Mouse (Mus musculus) stomach, postnatal 0 days (tissue): ENCODE measurements at regions not wholly inside any gene's neighbourhood (a gene's known extent, or its start where the extent isn't known, plus 50 kb on each side); places are given as distances from the start of the nearest gene placed in this dataset.

Experiments used
- ATAC-seq: fragments of 200-750 bp; cut with Nextera tagmentation; 2 replicates; pipeline ENCODE4 v1.8.0; 2017; ENCODE audit not compliant: low FRiP score, low TSS enrichment
- DNase-seq: peaks from one replicate; pipeline ENCODE4 v3.0.0-alpha.2; 2016; ENCODE audit warnings: low spot score
- H3K27ac ChIP-seq: fragments of 300-500 bp; sonication (generic); replicated peaks from 2 replicates; pipeline ENCODE4 v1.5.1; 2014; ENCODE audit warnings: mild to moderate bottlenecking, control low read depth
- H3K27me3 ChIP-seq: fragments of 300-500 bp; sonication (generic); 2 replicates; pipeline ENCODE4 v1.6.1; 2014; ENCODE audit warnings: low read length; ENCODE audit not compliant: control insufficient read depth, insufficient read depth
- H3K36me3 ChIP-seq: fragments of 300-500 bp; sonication (generic); 2 replicates; pipeline ENCODE4 v1.6.1; 2014; ENCODE audit warnings: low read length, mixed read lengths; ENCODE audit not compliant: control insufficient read depth, insufficient read depth
- H3K4me1 ChIP-seq: fragments of 300-500 bp; sonication (generic); replicated peaks from 2 replicates; pipeline ENCODE4 v1.6.1; 2014; ENCODE audit warnings: antibody characterized with exemption; ENCODE audit not compliant: control insufficient read depth, insufficient read depth
- H3K4me2 ChIP-seq: fragments of 300-500 bp; sonication (generic); replicated peaks from 2 replicates; pipeline ENCODE4 v1.6.1; 2014; ENCODE audit warnings: low read depth, mild to moderate bottlenecking, control low read depth, moderate library complexity
- H3K4me3 ChIP-seq: fragments of 300-500 bp; sonication (generic); 2 replicates; pipeline ENCODE4 v1.5.1; 2014; ENCODE audit warnings: low read depth, low read length, control low read depth
- H3K9ac ChIP-seq: fragments of 300-500 bp; sonication (generic); 2 replicates; pipeline ENCODE4 v1.6.1; 2014; ENCODE audit warnings: mild to moderate bottlenecking, low read length, control low read depth, mixed read lengths
- H3K9me3 ChIP-seq: fragments of 300-500 bp; sonication (generic); 2 replicates; pipeline ENCODE4 v1.6.1; 2016; ENCODE audit warnings: low read length; ENCODE audit not compliant: control insufficient read depth
- CTCF ChIP-seq: IDR thresholded peaks from 2 replicates; pipeline ENCODE4 v1.5.1; 2016; ENCODE audit warnings: antibody characterized with exemption, low read depth, mild to moderate bottlenecking, moderate library complexity
- EP300 ChIP-seq: optimal IDR thresholded peaks from 2 replicates; pipeline ENCODE3; 2016; ENCODE audit warnings: antibody characterized with exemption
- WGBS: fragments of 180-500 bp; shearing (Covaris S2); extraction: QIAGEN DNeasy Blood & Tissue Kit; methylation state at CpG from one replicate; pipeline ENCODE4 v1.1.7; 2014; 5-methylcytosine and 5-hydroxymethylcytosine counted together

DNA sequence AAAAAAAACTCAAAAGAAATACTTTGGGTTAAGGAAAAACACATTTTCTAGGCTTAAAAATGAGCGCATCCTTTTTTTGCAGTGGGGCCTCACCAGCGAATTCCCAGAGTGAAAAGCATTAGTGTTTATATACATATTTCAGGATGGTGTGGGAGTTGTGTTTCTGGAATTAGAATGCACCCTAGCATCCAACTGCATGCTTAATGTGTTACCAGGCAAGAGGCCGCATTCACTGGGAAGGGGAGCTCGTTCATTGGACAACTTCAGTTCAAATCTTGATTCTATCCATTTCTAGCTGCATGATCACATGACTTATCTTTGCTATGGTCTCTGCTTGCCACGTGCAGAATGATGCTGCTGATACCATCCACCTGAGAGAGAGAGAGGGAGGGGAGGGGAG, 64.4 kb upstream of the Neurl1b start:
- DNase-seq (no peak), ATAC-seq (no peak)
- Histone ChIP-seq H3K27me3 (no peaks in the 10 kb centered on the region), H3K4me1 (no peaks in the 10 kb centered on the region), H3K36me3 (no peaks in the 10 kb centered on the region), H3K4me2 (no peak overlapping the region), H3K4me3 (no peak overlapping the region), H3K9me3 (no peaks in the 10 kb centered on the region), H3K9ac (no peak overlapping the region), H3K27ac (no peak overlapping the region)
- 59% methylated on average over 5 of the region's 5 CpGs for WGBS
- TF ChIP-seq EP300 (no peak), CTCF (no peak)

DNA sequence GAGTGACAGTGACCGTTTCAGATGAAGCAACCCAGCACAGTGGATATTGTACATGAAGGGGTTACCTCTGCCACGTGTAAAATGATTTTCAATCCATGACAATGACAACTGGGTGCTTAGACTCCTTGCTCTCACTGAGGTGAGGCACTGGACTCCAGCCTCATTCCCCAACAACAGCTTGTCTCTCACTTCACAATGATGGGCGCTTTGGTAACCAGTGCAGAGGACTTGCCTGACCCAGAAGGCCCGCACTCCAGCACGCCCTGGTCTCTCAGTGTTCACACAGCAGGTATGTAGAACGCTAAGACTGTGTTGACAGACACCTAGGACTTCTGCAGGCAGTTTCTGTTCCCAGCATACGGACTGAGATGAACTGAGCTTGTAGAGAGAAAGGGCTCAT, 62.6 kb upstream of the Neurl1b start:
- WGBS = 89% methylated on average over 7 of the region's 7 CpGs
- no peak for ATAC-seq
- Histone ChIP-seq H3K27ac (no peak overlapping the region), H3K9me3 (no peaks in the 10 kb centered on the region), H3K9ac (no peak overlapping the region), H3K4me2 (no peak overlapping the region), H3K4me1 (no peaks in the 10 kb centered on the region), H3K36me3 (no peaks in the 10 kb centered on the region), H3K4me3 (no peak overlapping the region), H3K27me3 (no peaks in the 10 kb centered on the region)
- no peak for TF ChIP-seq CTCF
- no peak for DNase-seq

DNA sequence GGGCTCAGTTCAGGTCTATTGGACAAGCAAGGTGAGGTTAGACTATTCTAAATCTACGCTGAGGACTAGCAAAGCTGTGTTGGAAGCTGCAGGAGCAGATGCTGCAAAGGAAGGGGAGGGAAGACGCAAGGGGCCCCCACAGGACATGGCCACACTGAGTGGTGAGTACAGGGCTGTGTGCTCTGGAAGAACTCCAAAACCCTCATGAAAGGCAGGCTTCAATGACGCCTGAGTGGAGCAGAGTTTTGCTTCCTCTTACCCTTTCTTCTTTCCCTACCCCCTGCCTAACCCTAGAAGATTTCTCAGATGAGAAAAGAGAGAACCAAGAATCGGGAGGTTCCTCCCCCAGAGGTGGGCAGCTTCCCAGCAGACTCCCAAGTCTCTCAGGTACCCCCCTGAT, 61.9 kb upstream of the Neurl1b start:
- no peak for ATAC-seq
- Histone ChIP-seq H3K4me3 (no peak overlapping the region), H3K27me3 (no peaks in the 10 kb centered on the region), H3K4me2 (no peak overlapping the region), H3K27ac (no peak overlapping the region), H3K9ac (no peak overlapping the region), H3K36me3 (no peaks in the 10 kb centered on the region), H3K9me3 (no peaks in the 10 kb centered on the region), H3K4me1 (no peaks in the 10 kb centered on the region)
- TF ChIP-seq CTCF (no peak), EP300 (no peak)
- WGBS = 52% methylated on average over 4 of the region's 4 CpGs
- DNase-seq = no peak

DNA sequence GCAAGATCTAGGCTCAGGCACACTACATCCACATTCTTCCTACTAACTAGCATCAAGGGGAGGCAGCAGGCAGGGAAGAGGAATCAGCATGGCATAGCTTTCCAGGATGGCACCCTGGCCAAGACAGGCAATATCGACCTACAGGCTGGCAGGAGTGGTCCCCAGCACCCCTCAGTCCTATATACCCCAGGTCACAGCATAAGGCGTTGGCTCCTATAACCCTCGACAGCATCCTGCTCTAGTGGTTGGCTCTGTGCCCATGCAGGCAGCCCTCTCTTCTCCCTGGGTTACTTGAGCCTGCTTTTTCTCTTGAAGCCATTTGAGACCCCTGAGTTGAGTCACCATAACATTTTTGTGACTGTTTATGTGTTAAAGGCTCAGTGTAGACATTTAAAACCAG, 60.2 kb upstream of the Neurl1b start:
- Histone ChIP-seq H3K4me3 (no peak overlapping the region), H3K4me1 (no peaks in the 10 kb centered on the region), H3K27me3 (no peaks in the 10 kb centered on the region), H3K9me3 (no peaks in the 10 kb centered on the region), H3K4me2 (no peak overlapping the region), H3K36me3 (no peaks in the 10 kb centered on the region), H3K27ac (no peak overlapping the region), H3K9ac (no peak overlapping the region)
- TF ChIP-seq CTCF (no peak), EP300 (no peak)
- DNase-seq (no peak), ATAC-seq (no peak)
- WGBS = 47% methylated on average over 3 of the region's 3 CpGs

DNA sequence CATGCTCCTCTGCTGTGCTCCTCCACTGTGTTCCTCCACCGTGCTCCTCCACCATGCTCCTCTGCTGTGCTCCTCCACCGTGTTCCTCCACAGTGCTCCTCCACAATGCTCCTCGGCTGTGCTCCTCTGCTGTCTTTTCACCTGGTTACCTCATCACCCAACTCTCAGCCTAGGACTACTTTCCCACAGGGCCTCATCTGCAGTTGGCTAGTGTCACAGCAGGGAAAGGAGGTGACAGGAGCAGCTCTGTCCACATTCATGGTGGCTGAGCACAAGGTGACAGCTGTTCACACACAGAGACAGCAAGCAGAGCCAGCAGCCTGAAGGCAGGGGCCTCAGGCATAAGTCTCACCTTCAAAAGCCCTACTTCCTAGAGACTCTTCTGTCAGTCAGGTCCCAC, 59.3 kb upstream of the Neurl1b start:
- Histone ChIP-seq H3K4me2 (no peak overlapping the region), H3K4me3 (no peak overlapping the region), H3K9ac (no peak overlapping the region), H3K4me1 (no peaks in the 10 kb centered on the region), H3K36me3 (no peaks in the 10 kb centered on the region), H3K9me3 (no peaks in the 10 kb centered on the region), H3K27me3 (no peaks in the 10 kb centered on the region), H3K27ac (no peak overlapping the region)
- 83% methylated on average over 3 of the region's 3 CpGs for WGBS
- TF ChIP-seq CTCF (no peak), EP300 (no peak)
- DNase-seq (no peak), ATAC-seq (no peak)

DNA sequence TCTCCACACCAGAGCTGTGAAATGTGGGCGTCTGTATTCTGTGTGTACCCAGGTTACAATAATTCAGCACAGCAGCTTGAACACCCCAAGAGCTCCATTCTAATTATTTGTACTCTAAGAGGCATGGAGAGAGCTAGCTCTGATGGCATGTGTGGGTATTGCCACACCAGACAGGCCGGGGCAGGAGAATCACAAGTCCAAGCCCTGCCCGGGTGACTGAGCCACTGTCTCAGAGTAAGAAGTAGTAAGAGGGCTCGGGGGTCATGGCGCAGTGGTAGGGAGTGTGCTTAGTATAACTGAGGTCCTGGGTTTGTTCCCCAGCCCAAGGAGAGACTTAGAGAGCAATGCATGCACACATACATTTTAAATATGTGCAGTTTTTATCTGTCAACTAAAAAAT, 57.7 kb upstream of the Neurl1b start:
- peaks cover 4% of the 10 kb centered on the region; the same call in 1 of the 2 replicates for H3K4me1 ChIP-seq
- DNase-seq (no peak), ATAC-seq (no peak)
- no peaks in the 10 kb centered on the region for H3K27me3 ChIP-seq
- H3K9me3 ChIP-seq = no peaks in the 10 kb centered on the region
- H3K27ac ChIP-seq = no peak overlapping the region
- WGBS = 76% methylated on average over 5 of the region's 5 CpGs
- no peaks in the 10 kb centered on the region for H3K36me3 ChIP-seq
- no peak overlapping the region for H3K4me2 ChIP-seq
- TF ChIP-seq EP300 = no peak
- no peak for TF ChIP-seq CTCF
- H3K4me3 ChIP-seq = no peak overlapping the region
- no peak overlapping the region for H3K9ac ChIP-seq
